Mouse (Mus musculus): Measurements from ENCODE around the gene Rcsd1.

GRCm38 (mm10) chr1:165677558-165677957, 32.0 kb downstream of the Rcsd1 start:
- TF ChIP-seq CTCF (IDR thresholded peaks at IDR 0.05; ENCODE audit: insufficient read depth, low read length): no peak
- TF ChIP-seq POLR2A (IDR thresholded peaks at IDR 0.05; ENCODE audit: borderline replicate concordance, extremely low read depth, low read depth, low read length): no peak

Measured in lung, adult 2 months (tissue).